Mouse (Mus musculus): ENCODE data around the gene Olfr1000. TPM values are rescaled to one million over a fixed set of nuclear protein-coding genes. Genes with fewer than 3 reads are reported as not detected.
"Not testable (repeated sequence)": the region's sequence is repeated elsewhere in the genome, so short reads cannot be mapped to it uniquely, and the experiment has no call there.

Gene Olfr1000
- polyA plus RNA-seq (2012; rRNA removed) = not detected in 2 replicates

DNA sequence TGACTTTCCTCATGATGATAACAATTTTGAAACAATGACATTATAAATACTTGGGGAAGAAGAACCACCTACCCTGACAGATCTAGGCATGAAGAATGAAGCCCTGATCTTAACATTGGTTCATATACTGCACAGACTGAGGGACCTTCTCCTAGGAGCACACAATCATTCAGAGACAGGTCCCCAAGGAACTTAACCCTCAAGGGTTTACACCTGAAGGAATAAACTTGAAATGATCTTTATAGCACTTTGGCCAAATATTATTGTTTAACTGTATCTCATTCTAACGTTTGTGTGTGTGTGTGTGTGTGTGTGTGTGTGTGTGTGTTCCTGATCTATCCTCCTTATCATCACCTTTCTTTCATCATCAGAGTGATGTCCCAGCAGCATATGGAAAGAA, at the start of gene Olfr1000:
Gene Olfr1000 (minus strand): TSS at position 101 of the 400 bp plus-strand sequence.
- no peak for TF ChIP-seq CTCF (IDR thresholded peaks at IDR 0.05; ENCODE audit: extremely low read depth, insufficient read depth, low read length)
- TF ChIP-seq POLR2A (IDR thresholded peaks at IDR 0.05; ENCODE audit: extremely low read depth, insufficient read depth, low read length) = no peak
- H3K27ac ChIP-seq (ENCODE audit: insufficient read depth, low read length) = no peak within 1 kb of the TSS
- no peak within 1 kb of the TSS for H3K4me3 ChIP-seq (ENCODE audit: insufficient read depth, low read length)
- H3K4me1 ChIP-seq (ENCODE audit: control insufficient read depth, insufficient read depth, low read length) = no peaks in the 10 kb centered on the region

DNA sequence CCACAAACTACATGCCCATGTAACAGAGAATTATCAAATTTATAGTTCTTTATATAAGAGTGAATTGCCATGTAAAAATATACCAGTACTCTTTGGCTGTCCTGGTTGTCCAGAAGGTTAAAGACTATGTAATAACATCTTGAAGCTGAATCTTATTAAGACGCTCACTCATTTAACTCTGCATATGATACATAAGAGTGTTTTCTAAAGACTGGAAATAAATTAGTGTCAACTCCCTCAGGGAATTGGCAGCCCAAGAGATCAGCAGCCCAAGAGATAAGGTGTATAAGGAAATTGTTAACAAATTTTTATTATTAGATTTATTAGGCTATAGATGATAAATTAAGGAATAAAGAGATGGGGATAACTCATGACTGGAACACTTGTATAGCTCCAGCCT, 38.9 kb upstream of the Olfr1000 start, which contains the start of gene Olfr1002:
Gene Olfr1002 (minus strand): TSS at position 101 of the 400 bp plus-strand sequence.
- H3K4me1 ChIP-seq (ENCODE audit: control insufficient read depth, insufficient read depth, low read length) = no peaks in the 10 kb centered on the region
- H3K4me3 ChIP-seq (ENCODE audit: insufficient read depth, low read length) = no peak within 1 kb of the TSS
- TF ChIP-seq POLR2A (IDR thresholded peaks at IDR 0.05; ENCODE audit: extremely low read depth, insufficient read depth, low read length) = no peak
- no peak for TF ChIP-seq CTCF (IDR thresholded peaks at IDR 0.05; ENCODE audit: extremely low read depth, insufficient read depth, low read length)
- H3K27ac ChIP-seq (ENCODE audit: insufficient read depth, low read length) = no peak within 1 kb of the TSS

DNA sequence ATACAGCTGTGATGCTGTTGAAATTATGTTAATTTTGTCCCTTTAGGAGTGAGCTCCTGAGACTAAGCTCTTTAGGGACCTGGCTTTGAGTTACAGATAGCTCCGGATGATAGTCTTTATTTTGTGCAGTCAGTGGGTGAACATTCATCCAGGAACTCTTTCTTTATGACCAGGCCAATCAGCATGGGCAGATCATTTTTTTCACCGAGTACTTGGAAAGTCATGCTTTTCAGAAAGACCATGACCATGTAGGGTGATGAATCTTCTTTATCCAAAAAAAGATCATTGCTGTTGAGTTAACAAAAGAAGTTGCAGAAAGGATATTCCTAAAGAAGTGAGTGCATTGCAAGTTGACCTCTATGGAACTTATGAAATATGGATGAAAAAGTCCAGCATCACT, 23.1 kb downstream of the Olfr1000 start, which contains the start of gene Olfr998:
Gene Olfr998 (plus strand): TSS at position 301 of the 400 bp plus-strand sequence.
- not testable (repeated sequence) for H3K4me1 ChIP-seq (ENCODE audit: control insufficient read depth, insufficient read depth, low read length); H3K27ac ChIP-seq (ENCODE audit: insufficient read depth, low read length)

DNA sequence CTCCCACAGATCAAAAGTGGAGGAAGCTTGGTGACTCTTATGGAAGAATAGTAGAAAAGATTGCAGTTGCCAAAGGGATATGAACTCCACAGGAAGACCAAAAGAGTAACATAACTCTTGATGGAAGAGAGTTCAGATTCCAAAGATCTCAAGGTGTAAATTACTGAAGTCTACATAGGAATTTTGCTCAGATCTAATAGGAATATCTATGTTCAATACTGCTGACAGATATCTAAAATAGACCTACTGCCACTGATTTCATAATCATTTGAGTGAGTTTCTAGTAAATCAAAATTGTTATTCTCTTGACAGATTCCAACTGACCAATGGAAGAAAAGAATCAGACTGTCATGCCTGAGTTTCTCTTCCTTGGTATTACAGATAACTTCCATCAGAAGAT, 32.8 kb downstream of the Olfr1000 start, which contains the start of gene Olfr996:
Gene Olfr996 (plus strand): TSS at position 301 of the 400 bp plus-strand sequence.
- no peak for TF ChIP-seq POLR2A (IDR thresholded peaks at IDR 0.05; ENCODE audit: extremely low read depth, insufficient read depth, low read length)
- no peak within 1 kb of the TSS for H3K27ac ChIP-seq (ENCODE audit: insufficient read depth, low read length)
- H3K4me1 ChIP-seq (ENCODE audit: control insufficient read depth, insufficient read depth, low read length) = no peaks in the 10 kb centered on the region
- no peak within 1 kb of the TSS for H3K4me3 ChIP-seq (ENCODE audit: insufficient read depth, low read length)

More for the DNA sequence above, 23.1 kb downstream of the Olfr1000 start, which contains the start of gene Olfr998:
- H3K4me3 ChIP-seq (ENCODE audit: insufficient read depth, low read length) = not testable (repeated sequence)

DNA sequence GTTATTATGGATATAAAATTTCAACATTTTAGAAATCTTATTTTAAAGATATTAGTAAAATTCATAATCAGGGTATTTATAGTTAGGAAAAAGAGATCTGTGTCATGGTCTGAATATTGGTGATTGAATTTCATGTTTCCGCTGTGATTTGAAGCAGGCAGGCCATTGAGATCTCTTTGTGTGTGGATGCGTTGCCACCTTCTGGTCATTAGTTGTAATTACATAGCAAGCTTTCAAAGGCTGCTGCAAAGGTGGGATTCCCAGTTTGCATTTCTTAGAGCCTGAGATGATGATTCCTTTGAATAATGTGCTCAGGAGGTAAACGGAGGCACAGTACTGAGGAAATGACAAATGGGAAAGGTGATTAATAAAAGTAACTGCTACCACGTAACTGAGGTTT, 50.5 kb downstream of the Olfr1000 start:
- Histone ChIP-seq H3K4me1 (ENCODE audit: control insufficient read depth, insufficient read depth, low read length) (no peaks in the 10 kb centered on the region), H3K4me3 (ENCODE audit: insufficient read depth, low read length) (no peak overlapping the region), H3K27ac (ENCODE audit: insufficient read depth, low read length) (no peak overlapping the region)
- TF ChIP-seq POLR2A (IDR thresholded peaks at IDR 0.05; ENCODE audit: extremely low read depth, insufficient read depth, low read length) = no peak
- peak; percentile 82 for TF ChIP-seq CTCF (IDR thresholded peaks at IDR 0.05; ENCODE audit: extremely low read depth, insufficient read depth, low read length)

DNA sequence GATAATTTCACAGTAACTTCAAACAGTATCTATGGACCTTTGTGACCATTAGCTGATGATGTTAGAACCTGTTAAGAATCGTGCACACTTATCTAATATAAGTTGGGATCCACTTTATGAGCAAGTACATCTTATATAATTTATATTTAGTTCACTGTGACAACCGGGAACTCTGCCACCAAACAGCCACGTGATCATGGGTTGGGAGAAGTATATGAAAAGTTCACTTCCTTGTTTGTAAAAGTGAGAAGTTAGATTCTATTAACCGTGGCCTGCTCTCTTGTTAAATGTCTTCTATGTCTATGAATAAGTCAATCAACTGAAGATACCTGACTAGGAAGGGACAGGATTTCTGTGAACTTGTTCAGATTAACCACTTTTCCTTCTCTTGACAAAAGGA, 51.5 kb downstream of the Olfr1000 start:
- Histone ChIP-seq H3K4me3 (ENCODE audit: insufficient read depth, low read length) (no peak overlapping the region), H3K27ac (ENCODE audit: insufficient read depth, low read length) (no peak overlapping the region), H3K4me1 (ENCODE audit: control insufficient read depth, insufficient read depth, low read length) (no peaks in the 10 kb centered on the region)
- no peak for TF ChIP-seq CTCF (IDR thresholded peaks at IDR 0.05; ENCODE audit: extremely low read depth, insufficient read depth, low read length)
- TF ChIP-seq POLR2A (IDR thresholded peaks at IDR 0.05; ENCODE audit: extremely low read depth, insufficient read depth, low read length) = no peak

Other genes with a start within 250 kb of the Olfr1000 start
- not detected in 2 replicates for gene Olfr988, start 248.7 kb downstream of the Olfr1000 start, polyA plus RNA-seq (2012; rRNA removed)
- not detected in 2 replicates for gene Olfr992, start 202.4 kb downstream of the Olfr1000 start, polyA plus RNA-seq (2012; rRNA removed)
- gene Olfr993, start 197.0 kb downstream of the Olfr1000 start, polyA plus RNA-seq (2012; rRNA removed) = not detected in 2 replicates
- not detected in 2 replicates for gene Olfr994, start 175.5 kb downstream of the Olfr1000 start, polyA plus RNA-seq (2012; rRNA removed)
- not detected in 2 replicates for gene Olfr995, start 168.3 kb downstream of the Olfr1000 start, polyA plus RNA-seq (2012; rRNA removed)
- 0.06 TPM in 1 of 2 replicates, not detected in the other for gene 4833423E24Rik, start 92.9 kb downstream of the Olfr1000 start, polyA plus RNA-seq (2012; rRNA removed)
- gene Olfr996, start 32.7 kb downstream of the Olfr1000 start, polyA plus RNA-seq (2012; rRNA removed) = not detected in 2 replicates
- not detected in 2 replicates for gene Olfr998, start 23.0 kb downstream of the Olfr1000 start, polyA plus RNA-seq (2012; rRNA removed)
- gene Olfr1002, start 38.8 kb upstream of the Olfr1000 start, polyA plus RNA-seq (2012; rRNA removed) = not detected in 2 replicates
- not detected in 2 replicates for gene Olfr154, start 52.6 kb upstream of the Olfr1000 start, polyA plus RNA-seq (2012; rRNA removed)
- not detected in 2 replicates for gene Olfr1006, start 66.9 kb upstream of the Olfr1000 start, polyA plus RNA-seq (2012; rRNA removed)
- not detected in 2 replicates for gene Olfr1008, start 77.5 kb upstream of the Olfr1000 start, polyA plus RNA-seq (2012; rRNA removed)
- not detected in 2 replicates for gene Olfr1009, start 103.5 kb upstream of the Olfr1000 start, polyA plus RNA-seq (2012; rRNA removed)
- gene Olfr1012, start 150.9 kb upstream of the Olfr1000 start, polyA plus RNA-seq (2012; rRNA removed) = not detected in 2 replicates
- gene Olfr1013, start 155.2 kb upstream of the Olfr1000 start, polyA plus RNA-seq (2012; rRNA removed) = not detected in 2 replicates
- not detected in 2 replicates for gene Olfr1014, start 160.8 kb upstream of the Olfr1000 start, polyA plus RNA-seq (2012; rRNA removed)
- not detected in 2 replicates for gene Olfr1015, start 170.1 kb upstream of the Olfr1000 start, polyA plus RNA-seq (2012; rRNA removed)
- gene Olfr1016, start 190.6 kb upstream of the Olfr1000 start, polyA plus RNA-seq (2012; rRNA removed) = not detected in 2 replicates
- not detected in 2 replicates for gene Olfr1018, start 206.6 kb upstream of the Olfr1000 start, polyA plus RNA-seq (2012; rRNA removed)
- gene Olfr1019, start 233.6 kb upstream of the Olfr1000 start, polyA plus RNA-seq (2012; rRNA removed) = not detected in 2 replicates
- gene Olfr1020, start 235.1 kb upstream of the Olfr1000 start, polyA plus RNA-seq (2012; rRNA removed) = not detected in 2 replicates